Mouse (Mus musculus) neural tube, embryonic 12.5 days (tissue): ENCODE measurements around the gene Tsc22d1. TPM values are rescaled to one million over a fixed set of nuclear protein-coding genes. Genes with fewer than 3 reads are reported as not detected.

Experiments
- ATAC-seq: fragments of 200-750 bp; cut with Nextera tagmentation; 2 replicates; pipeline ENCODE4 v1.8.0; 2017; ENCODE audit warnings: low read depth, mild to moderate bottlenecking, moderate TSS enrichment, moderate library complexity; ENCODE audit not compliant: low FRiP score
- H3K27ac ChIP-seq: fragments of 300-500 bp; sonication (generic); 2 replicates; pipeline ENCODE4 v1.5.1; 2016
- H3K27me3 ChIP-seq: fragments of 300-500 bp; sonication (generic); replicated peaks from 2 replicates; pipeline ENCODE4 v1.6.1; 2016; ENCODE audit warnings: mild to moderate bottlenecking
- H3K36me3 ChIP-seq: fragments of 300-500 bp; sonication (generic); 2 replicates; pipeline ENCODE4 v1.6.1; 2016; ENCODE audit warnings: mild to moderate bottlenecking
- H3K4me1 ChIP-seq: fragments of 300-500 bp; sonication (generic); 2 replicates; pipeline ENCODE4 v1.6.1; 2016
- H3K4me2 ChIP-seq: fragments of 300-500 bp; sonication (generic); replicated peaks from 2 replicates; pipeline ENCODE4 v1.6.1; 2016; ENCODE audit warnings: mild to moderate bottlenecking
- H3K4me3 ChIP-seq: fragments of 300-500 bp; sonication (generic); 2 replicates; pipeline ENCODE4 v1.5.1; 2016
- H3K9ac ChIP-seq: fragments of 300-500 bp; sonication (generic); 2 replicates; pipeline ENCODE4 v1.6.1; 2016; ENCODE audit warnings: mild to moderate bottlenecking
- H3K9me3 ChIP-seq: fragments of 300-500 bp; sonication (generic); 2 replicates; pipeline ENCODE4 v1.6.1; 2016; ENCODE audit warnings: mild to moderate bottlenecking
- WGBS: fragments of 180-500 bp; shearing (Covaris S2); methylation state at CpG from one replicate; pipeline ENCODE4 v1.1.7; 2016; 5-methylcytosine and 5-hydroxymethylcytosine counted together
- polyA plus RNA-seq: library from polyadenylated mRNA; unstranded; fragments of >200 nt; fragmentation: Nextera tagmentation; extraction: Ambion mirVana; gene quantifications from 2 replicates; pipeline ENCODE4 v1.2.1, GENCODE M21; 2016

Gene Tsc22d1
- polyA plus RNA-seq, 1 experiment from 2014 or later, result 589 TPM

DNA sequence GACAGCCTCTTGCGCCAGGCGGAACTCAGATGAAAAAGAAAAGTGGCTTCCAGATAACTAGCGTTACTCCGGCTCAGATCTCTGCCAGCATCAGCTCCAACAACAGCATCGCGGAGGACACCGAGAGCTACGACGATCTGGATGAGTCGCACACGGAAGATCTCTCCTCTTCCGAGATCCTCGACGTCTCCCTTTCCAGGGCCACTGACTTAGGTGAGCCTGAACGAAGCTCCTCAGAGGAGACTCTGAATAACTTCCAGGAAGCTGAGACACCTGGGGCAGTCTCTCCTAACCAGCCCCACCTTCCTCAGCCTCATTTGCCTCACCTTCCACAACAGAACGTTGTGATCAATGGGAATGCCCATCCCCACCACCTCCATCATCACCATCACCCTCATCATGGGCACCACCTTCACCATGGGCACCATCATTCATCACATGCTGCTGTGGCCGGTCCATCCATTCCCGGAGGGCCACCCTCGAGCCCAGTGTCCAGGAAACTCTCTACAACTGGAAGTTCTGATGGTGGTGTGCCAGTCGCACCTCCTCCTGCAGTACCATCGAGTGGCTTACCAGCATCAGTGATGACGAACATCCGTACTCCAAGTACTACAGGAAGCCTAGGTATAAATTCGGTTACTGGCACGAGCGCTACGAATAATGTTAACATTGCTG, 1.7 kb downstream of the Tsc22d1 start:
- no peaks in the 10 kb centered on the region for H3K27me3 ChIP-seq
- H3K9ac ChIP-seq, result peak overlapping the region; percentile 100
- peak overlapping the region; percentile 93 for H3K4me2 ChIP-seq
- peaks cover 30% of the 10 kb centered on the region for H3K36me3 ChIP-seq
- H3K4me1 ChIP-seq, result peaks cover 47% of the 10 kb centered on the region
- WGBS, result 53% methylated on average over 27 of the region's 27 CpGs
- no peaks in the 10 kb centered on the region for H3K9me3 ChIP-seq
- H3K4me3 ChIP-seq, result peak overlapping the region; percentile 100
- no peak for ATAC-seq
- peak overlapping the region; percentile 100 for H3K27ac ChIP-seq

DNA sequence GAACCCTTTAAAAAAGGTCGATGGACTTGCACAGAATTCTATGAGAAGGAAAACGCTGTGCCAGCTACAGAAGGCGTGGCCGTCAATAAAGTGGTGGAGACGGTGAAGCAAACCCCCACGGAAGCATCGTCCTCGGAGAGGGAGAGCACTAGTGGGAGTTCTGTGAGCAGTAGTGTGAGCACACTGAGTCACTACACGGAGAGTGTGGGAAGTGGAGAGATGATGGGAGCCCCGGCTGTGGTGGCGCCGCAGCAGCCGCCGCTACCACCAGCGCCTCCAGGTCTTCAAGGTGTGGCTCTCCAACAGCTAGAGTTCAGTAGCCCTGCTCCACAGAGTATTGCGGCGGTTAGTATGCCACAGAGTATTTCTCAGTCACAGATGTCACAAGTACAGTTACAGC, 2.6 kb downstream of the Tsc22d1 start:
- peaks cover 53% of the 10 kb centered on the region for H3K4me1 ChIP-seq
- H3K4me3 ChIP-seq, result peak overlapping the region; percentile 100; the same call in 1 of the 2 replicates
- no peaks in the 10 kb centered on the region for H3K27me3 ChIP-seq
- peaks cover 34% of the 10 kb centered on the region for H3K36me3 ChIP-seq
- peak overlapping the region; percentile 93 for H3K4me2 ChIP-seq
- WGBS, result 93% methylated on average over 17 of the region's 17 CpGs
- no peak overlapping the region for H3K27ac ChIP-seq
- H3K9ac ChIP-seq, result no peak overlapping the region; the same call in 1 of the 2 replicates
- no peaks in the 10 kb centered on the region for H3K9me3 ChIP-seq
- ATAC-seq, result no peak

DNA sequence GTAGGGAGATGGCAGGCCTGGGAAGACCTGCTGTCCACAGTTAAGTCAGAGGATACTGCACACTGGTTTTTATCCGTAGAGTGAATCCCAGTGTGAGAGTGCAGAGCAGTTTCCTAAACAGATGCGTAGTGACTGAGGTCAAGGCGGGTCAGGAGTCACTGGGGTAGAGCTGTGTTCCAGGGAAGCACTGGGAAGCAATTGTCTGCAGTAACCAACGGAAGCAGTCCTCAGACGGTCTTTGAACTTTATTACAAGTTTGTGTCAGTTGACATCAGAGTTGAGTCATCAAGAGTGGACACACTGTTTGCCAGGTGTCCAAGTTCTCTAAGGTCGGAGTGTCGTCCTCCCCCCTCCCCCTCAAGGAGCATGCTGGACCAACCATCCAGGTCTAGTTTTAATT, 6.0 kb downstream of the Tsc22d1 start:
- H3K9ac ChIP-seq, result peak overlapping the region; percentile 41
- H3K4me3 ChIP-seq, result peak overlapping the region; percentile 22
- H3K4me2 ChIP-seq, result peak overlapping the region; percentile 62
- no peak for ATAC-seq
- H3K27me3 ChIP-seq, result no peaks in the 10 kb centered on the region
- H3K27ac ChIP-seq, result no peak overlapping the region
- H3K4me1 ChIP-seq, result peaks cover 77% of the 10 kb centered on the region
- WGBS, result 27% methylated on average over 7 of the region's 7 CpGs
- no peaks in the 10 kb centered on the region for H3K9me3 ChIP-seq
- peaks cover 61% of the 10 kb centered on the region for H3K36me3 ChIP-seq

DNA sequence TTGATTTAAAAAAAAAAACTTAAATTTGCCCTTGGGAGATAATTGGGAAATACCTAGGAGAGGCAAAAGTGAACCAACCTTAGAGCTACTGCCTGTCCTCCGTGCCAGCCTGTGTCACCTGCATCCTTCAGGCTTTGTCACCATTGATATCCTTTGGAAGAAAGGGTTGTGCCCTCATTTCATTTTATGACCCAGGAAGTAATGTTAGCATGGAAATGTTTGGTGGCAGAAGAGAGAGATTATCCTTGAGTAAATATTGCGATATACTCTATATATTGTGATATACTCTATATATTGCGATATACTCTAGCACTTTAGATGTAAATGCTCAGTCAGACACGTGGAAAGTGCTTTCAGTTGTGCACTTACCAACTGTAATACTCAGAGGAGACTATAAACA, 6.4 kb downstream of the Tsc22d1 start:
- peak overlapping the region; percentile 62 for H3K4me2 ChIP-seq
- H3K36me3 ChIP-seq, result peaks cover 66% of the 10 kb centered on the region
- 82% methylated on average over 4 of the region's 4 CpGs for WGBS
- no peaks in the 10 kb centered on the region for H3K9me3 ChIP-seq
- H3K4me3 ChIP-seq, result no peak overlapping the region
- H3K4me1 ChIP-seq, result peaks cover 75% of the 10 kb centered on the region
- H3K27me3 ChIP-seq, result no peaks in the 10 kb centered on the region
- ATAC-seq, result no peak
- no peak overlapping the region for H3K27ac ChIP-seq
- H3K9ac ChIP-seq, result no peak overlapping the region

DNA sequence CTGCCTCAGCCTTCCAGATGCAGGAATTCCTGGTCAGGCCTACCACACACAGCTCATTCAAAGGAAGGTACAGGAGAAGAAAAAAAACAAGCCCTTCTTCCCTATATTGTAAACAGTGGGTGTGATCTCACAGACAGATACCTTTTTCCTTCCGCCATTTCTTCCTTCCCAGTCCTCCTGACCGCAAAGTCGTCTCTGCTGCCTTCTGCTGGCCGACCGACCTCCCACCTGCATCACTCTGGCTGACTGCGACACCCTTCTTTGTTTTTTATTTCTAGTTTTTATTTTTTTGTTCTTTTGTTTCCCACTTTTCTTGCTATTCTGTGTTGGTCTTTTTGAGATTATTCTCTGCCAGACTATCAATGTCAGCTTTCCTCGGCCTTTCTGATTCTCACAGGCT, 10.7 kb downstream of the Tsc22d1 start:
- Histone ChIP-seq H3K27me3 (no peaks in the 10 kb centered on the region), H3K9ac (no peak overlapping the region), H3K36me3 (peaks cover 56% of the 10 kb centered on the region), H3K4me1 (peaks cover 40% of the 10 kb centered on the region), H3K4me3 (no peak overlapping the region), H3K4me2 (no peak overlapping the region), H3K9me3 (no peaks in the 10 kb centered on the region), H3K27ac (no peak overlapping the region)
- WGBS, result 94% methylated on average over 7 of the region's 7 CpGs
- ATAC-seq, result no peak

DNA sequence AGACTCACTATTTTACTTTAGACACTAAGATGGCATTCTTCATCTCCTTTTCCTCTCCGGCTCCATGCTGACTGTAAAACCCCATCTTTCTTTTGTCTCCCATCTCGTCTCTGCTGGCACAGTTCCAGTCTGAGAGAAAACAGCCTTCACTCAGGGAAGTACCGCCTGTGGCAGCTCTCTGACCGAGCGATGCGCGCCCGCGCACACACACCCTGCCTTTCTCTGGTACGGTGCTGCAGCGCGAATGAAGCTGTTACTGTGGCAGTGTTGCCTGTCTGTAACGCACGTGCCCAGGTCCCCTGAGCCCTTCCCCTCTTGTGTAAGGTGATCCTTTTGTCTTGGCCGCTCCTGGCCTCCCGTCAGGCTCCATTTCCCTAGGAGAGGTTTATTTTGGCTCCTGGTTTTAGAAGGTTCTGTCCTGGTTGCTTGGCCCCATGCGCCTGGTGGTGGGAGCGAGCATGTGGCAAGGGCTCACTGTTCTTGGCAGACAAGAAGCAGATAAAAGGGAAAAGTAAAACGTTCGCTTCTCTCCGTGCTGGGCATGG, 11.3 kb downstream of the Tsc22d1 start:
- H3K9ac ChIP-seq, result no peak overlapping the region
- WGBS, result 87% methylated on average over 21 of the region's 21 CpGs
- H3K27ac ChIP-seq, result no peak overlapping the region
- peaks cover 54% of the 10 kb centered on the region for H3K36me3 ChIP-seq
- H3K9me3 ChIP-seq, result no peaks in the 10 kb centered on the region
- H3K27me3 ChIP-seq, result no peaks in the 10 kb centered on the region
- no peak overlapping the region for H3K4me3 ChIP-seq
- ATAC-seq, result 0 out of 2 replicates have a peak, but pooled peaks have one; percentile 41
- H3K4me1 ChIP-seq, result peaks cover 36% of the 10 kb centered on the region
- no peak overlapping the region for H3K4me2 ChIP-seq

DNA sequence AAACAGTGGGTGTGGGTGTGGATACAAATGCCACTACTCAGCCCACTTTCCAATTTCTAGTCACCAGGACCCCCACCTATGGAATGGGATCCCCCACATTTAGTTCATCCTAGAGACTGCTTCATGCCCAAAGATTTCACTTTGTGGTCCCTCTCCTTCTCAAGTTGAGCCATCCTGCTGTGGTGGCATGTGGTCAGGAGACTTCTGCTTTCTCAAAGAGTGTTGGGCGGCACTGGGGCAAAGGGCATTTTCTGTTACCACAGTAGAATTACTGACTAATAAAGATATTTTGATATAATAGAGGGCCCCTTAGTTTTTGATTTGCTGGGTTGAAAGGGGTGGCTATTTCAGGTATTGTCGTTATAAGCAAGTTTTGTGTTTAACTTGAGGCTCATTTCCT, 14.1 kb downstream of the Tsc22d1 start:
- 97% methylated on average over 2 of the region's 2 CpGs for WGBS
- peaks cover 46% of the 10 kb centered on the region for H3K36me3 ChIP-seq
- peaks cover 12% of the 10 kb centered on the region; the same call in 1 of the 2 replicates for H3K4me1 ChIP-seq
- H3K4me3 ChIP-seq, result no peak overlapping the region
- H3K9ac ChIP-seq, result no peak overlapping the region
- no peaks in the 10 kb centered on the region for H3K27me3 ChIP-seq
- no peak for ATAC-seq
- no peak overlapping the region for H3K27ac ChIP-seq
- H3K9me3 ChIP-seq, result no peaks in the 10 kb centered on the region
- no peak overlapping the region for H3K4me2 ChIP-seq

DNA sequence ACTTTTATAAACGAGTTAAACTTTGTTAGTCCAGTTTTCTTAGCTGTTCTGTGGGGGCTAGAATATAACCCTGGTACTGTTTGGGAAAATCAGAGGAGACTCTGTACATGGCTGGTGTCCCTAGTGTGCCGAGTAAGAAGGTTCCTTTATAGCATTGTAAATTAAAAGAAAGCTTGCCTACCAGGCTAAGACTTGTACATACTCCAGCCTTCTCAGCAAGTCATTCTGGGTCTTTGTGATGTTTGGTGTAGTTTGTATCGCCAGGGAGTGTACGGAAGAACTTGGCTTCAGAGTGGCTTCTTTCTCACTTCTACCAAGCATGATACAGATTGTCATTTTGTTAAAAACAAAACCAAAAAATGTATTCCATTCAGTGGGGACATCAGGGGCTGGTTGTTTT, 17.2 kb downstream of the Tsc22d1 start:
- Histone ChIP-seq H3K4me3 (no peak overlapping the region), H3K4me1 (peaks cover 3% of the 10 kb centered on the region; the same call in 1 of the 2 replicates), H3K9ac (no peak overlapping the region), H3K36me3 (peaks cover 32% of the 10 kb centered on the region), H3K27ac (no peak overlapping the region), H3K9me3 (no peaks in the 10 kb centered on the region), H3K4me2 (no peak overlapping the region), H3K27me3 (no peaks in the 10 kb centered on the region)
- no peak for ATAC-seq
- WGBS, result 91% methylated on average over 4 of the region's 4 CpGs

DNA sequence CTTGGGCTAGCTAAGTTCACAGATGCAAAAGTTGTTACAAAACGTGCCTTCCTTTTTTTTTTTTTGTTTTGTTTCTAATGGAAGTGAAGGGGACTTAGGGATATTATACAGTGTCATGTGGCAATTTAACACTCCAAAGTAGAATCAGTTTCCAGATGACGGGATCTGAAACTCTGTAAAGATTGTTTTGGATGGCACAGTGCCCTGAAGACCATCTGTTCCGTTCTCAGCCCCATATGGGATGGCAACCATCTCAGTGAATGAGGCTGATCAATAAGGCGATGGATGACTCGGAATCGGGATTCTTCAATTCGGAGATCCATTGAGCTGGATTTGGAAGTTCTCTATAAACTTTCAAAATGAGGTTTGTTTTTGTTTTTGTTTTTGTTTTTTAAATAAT, 17.6 kb downstream of the Tsc22d1 start:
- 76% methylated on average over 7 of the region's 7 CpGs for WGBS
- no peak overlapping the region for H3K27ac ChIP-seq

DNA sequence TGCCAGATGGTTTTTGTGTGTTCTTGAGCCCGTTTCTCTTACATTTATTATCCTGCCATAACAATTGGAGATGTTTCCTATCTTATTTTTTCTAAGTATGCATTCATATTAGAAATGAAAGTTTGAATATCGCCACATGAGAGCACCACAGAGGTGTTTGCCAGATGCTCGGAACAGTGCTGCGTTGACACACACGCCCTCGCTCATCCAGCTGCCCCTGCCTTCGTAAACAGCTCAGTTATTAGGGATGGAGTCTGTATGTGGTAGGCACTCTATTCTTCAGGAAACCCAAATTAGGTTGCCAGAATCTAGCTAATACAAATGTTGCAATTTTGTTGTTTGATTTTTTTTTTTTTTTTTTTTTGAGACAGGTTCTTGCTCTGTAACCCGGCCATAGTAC, 18.1 kb downstream of the Tsc22d1 start:
- Histone ChIP-seq H3K36me3 (peaks cover 33% of the 10 kb centered on the region), H3K4me1 (peaks cover 3% of the 10 kb centered on the region; the same call in 1 of the 2 replicates), H3K27ac (no peak overlapping the region), H3K27me3 (no peaks in the 10 kb centered on the region), H3K4me2 (no peak overlapping the region), H3K4me3 (no peak overlapping the region), H3K9ac (no peak overlapping the region), H3K9me3 (no peaks in the 10 kb centered on the region)
- no peak for ATAC-seq
- 92% methylated on average over 8 of the region's 8 CpGs for WGBS

More for the DNA sequence above, 17.6 kb downstream of the Tsc22d1 start:
- no peak overlapping the region for H3K9ac ChIP-seq
- no peaks in the 10 kb centered on the region for H3K27me3 ChIP-seq
- H3K4me3 ChIP-seq, result no peak overlapping the region
- H3K4me2 ChIP-seq, result no peak overlapping the region
- peaks cover 3% of the 10 kb centered on the region; the same call in 1 of the 2 replicates for H3K4me1 ChIP-seq
- peaks cover 33% of the 10 kb centered on the region for H3K36me3 ChIP-seq
- H3K9me3 ChIP-seq, result no peaks in the 10 kb centered on the region
- no peak for ATAC-seq

DNA sequence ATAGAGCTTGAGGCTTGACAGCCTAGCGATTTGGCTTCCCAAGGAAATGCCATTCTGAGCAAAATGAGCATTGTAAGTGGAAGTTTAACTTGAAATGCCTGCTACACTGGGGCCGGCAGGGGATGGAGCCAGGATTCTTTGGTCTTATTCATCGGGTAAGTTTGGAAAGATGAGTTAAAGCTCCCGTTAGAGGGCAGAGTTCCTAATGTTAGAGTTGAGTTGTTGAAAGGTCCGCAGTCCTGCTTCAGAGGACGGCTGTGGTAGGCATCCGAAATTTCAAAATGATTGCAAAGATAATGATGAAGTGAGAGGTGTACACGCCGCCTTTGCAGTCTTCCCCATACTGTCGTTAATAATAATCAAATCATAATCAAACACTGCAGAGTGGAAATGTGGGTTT, 27.4 kb downstream of the Tsc22d1 start:
- no peak for ATAC-seq
- H3K36me3 ChIP-seq, result peaks cover 42% of the 10 kb centered on the region
- H3K4me3 ChIP-seq, result no peak overlapping the region
- no peaks in the 10 kb centered on the region for H3K9me3 ChIP-seq
- no peaks in the 10 kb centered on the region for H3K4me1 ChIP-seq
- no peaks in the 10 kb centered on the region for H3K27me3 ChIP-seq
- WGBS, result 89% methylated on average over 10 of the region's 10 CpGs
- H3K9ac ChIP-seq, result no peak overlapping the region
- H3K4me2 ChIP-seq, result no peak overlapping the region
- H3K27ac ChIP-seq, result no peak overlapping the region

DNA sequence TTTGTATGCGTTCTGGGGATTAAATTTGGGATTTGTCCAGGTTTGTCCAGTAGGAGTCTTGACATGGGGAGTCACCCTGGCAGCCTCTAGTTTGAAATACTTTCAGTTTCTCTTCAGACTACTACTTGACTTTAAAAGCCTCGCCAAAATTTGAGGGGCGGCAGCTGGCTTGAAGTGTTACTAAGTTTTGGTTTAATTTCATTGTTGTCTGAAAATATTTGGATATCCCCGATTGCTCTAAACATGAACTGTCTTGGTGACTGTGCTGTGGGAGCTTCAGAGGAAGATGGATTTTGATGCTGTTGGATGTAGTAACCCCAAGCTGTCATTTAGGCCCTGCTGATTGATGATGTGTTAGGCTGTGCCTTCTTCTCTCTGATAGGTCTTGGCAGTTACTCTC, 34.2 kb downstream of the Tsc22d1 start:
- no peak for ATAC-seq
- 92% methylated on average over 4 of the region's 4 CpGs for WGBS
- Histone ChIP-seq H3K4me3 (no peak overlapping the region), H3K27ac (no peak overlapping the region), H3K9me3 (no peaks in the 10 kb centered on the region), H3K4me2 (no peak overlapping the region), H3K36me3 (peaks cover 9% of the 10 kb centered on the region; the same call in 1 of the 2 replicates), H3K4me1 (0 out of 2 replicates have a peak, but pooled peaks cover 3% of the 10 kb centered on the region), H3K9ac (no peak overlapping the region), H3K27me3 (no peaks in the 10 kb centered on the region)

DNA sequence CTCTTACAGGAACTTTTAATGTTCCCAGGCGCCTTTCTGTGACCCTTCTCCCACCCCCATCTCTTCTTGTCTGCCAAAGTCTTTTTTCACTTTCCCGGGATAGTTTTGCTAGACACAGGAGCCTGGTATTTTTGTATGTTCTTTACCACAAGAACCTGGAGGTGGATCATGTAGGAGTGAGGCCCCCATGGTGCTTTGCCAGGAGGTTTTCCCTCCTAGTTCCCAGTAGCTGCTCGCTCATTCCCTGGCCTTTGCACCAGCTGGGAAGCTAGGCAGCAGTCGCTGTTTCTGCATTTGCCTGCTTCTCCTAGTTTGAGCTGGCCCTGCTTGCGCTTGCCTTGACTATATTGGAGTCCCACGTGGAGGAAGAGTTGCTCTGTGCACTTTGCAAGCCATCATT, 36.2 kb downstream of the Tsc22d1 start:
- Histone ChIP-seq H3K27me3 (no peaks in the 10 kb centered on the region), H3K9me3 (no peaks in the 10 kb centered on the region), H3K4me2 (no peak overlapping the region), H3K36me3 (peaks cover 8% of the 10 kb centered on the region; the same call in 1 of the 2 replicates), H3K4me1 (0 out of 2 replicates have a peak, but pooled peaks cover 3% of the 10 kb centered on the region), H3K4me3 (no peak overlapping the region), H3K27ac (no peak overlapping the region), H3K9ac (no peak overlapping the region)
- WGBS, result 81% methylated on average over 6 of the region's 6 CpGs
- ATAC-seq, result no peak
